Mouse (Mus musculus) G1E (cell line): ENCODE data around the gene Oscp1.

Source experiments
- CTCF ChIP-seq: IDR thresholded peaks from 2 replicates; pipeline ENCODE4 v1.5.1; 2012; ENCODE audit warnings: low read depth, low read length, inconsistent platforms, mixed read lengths
- GATA2 ChIP-seq: IDR thresholded peaks from 2 replicates; pipeline ENCODE4 v1.6.1; 2012; ENCODE audit warnings: low read depth, low read length, inconsistent platforms, borderline replicate concordance

DNA sequence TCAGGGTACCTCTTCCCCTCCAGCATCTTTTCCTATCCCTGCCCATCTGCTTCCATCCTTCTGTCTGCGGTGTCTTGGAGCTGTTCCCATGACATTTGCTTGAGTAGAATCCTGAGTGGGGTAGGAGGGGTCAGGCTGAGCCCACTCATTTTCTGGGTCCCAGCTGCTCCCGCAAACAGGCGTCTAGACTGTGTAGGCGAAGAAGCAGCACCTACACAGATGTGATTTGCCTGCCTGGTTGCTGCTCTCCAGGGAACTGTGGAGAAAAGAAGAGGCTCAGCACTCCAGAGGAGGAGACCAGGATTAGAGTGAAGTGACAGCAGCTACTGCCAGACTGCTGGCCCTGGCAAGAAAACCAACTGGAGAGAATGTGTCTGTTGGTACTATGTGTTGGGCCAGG, 60.3 kb downstream of the Oscp1 start:
- TF ChIP-seq CTCF = no peak
- TF ChIP-seq GATA2 = no peak
